Mouse (Mus musculus) adrenal gland, postnatal 25 days (tissue): Measurements from ENCODE around the gene Susd3. TPM values are rescaled to one million over a fixed set of nuclear protein-coding genes. Genes with fewer than 3 reads are reported as not detected.

Experiments used
- DNase-seq: peaks from one replicate; pipeline ENCODE4 v3.0.0; 2021; ENCODE audit warnings: mixed read lengths
- total RNA-seq: library from RNA; stranded (reverse); gene quantifications from 2 replicates; pipeline ENCODE4 v1.2.3, GENCODE M21; 2021

Gene Susd3
- total RNA-seq, 1 experiment from 2014 or later, result 0.43 TPM

DNA sequence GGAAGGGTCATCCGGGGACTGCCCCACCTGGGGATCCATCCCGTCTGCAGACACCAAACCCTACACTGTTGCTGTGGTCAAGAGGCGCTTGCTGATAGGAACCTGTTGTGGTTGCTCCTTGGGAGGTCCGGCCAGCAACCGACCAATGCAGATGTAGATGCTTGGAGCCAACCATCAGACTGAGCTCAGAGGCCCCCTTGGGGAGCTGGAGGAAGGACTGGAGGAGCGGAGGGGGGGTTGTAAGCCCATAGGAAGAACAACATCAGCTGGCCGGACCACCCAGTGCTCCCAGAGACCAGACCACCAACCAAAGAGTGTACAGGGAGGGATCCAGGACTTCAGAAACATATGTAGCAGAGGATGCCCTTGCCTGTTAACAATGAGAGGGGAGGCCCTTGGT lies 39.2 kb downstream of the Susd3 start:
- no peak for DNase-seq

DNA sequence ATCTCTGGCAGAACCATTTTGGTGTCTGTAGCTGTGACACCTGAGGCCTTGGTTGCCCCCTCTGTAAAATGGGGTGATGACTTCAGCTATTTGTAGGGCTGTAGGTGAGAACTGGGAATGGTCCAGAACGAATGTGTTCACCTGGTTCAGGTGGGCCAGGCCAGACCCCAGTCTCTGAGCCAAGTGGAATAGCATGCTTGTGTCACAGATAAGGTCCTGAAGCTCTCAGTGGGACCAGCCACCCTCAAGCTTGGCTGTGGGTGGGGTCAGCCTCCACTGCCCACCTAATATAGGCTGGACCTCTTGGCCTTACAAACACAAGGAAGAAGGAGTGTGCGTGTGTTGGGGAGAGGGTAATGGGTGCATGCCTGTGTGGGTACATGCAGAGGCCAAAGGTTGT lies 42.2 kb downstream of the Susd3 start:
- DNase-seq, result no peak

DNA sequence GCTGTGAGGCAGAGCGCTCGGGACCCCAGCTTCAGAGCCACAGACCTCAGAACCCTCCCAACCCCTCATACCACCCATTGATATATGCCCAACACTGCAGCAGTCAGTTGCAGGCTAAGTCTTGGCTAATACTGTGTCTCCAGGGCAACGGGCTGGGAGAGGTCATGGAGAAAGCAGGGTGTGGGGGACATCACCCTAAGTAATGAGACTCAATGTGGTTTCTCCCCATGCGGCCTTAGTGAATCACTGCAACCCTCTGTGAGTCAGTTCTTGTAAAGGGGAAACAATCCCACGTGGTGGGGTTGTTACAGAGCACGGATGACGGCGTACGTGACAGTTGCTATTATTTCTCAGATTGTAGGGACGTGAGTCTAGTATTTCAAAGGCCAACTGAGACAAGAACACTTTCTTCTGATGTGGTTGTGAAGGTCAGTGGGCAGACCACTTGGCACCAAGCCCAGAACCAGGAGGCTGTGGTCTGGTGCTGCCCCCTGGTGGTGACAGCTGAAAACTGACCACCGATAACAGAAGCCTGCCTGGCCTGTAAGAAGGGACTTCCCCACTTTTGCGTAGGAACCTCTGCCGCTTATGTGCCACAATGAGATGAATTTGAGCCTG lies 43.0 kb downstream of the Susd3 start:
- peak; percentile 92 for DNase-seq

DNA sequence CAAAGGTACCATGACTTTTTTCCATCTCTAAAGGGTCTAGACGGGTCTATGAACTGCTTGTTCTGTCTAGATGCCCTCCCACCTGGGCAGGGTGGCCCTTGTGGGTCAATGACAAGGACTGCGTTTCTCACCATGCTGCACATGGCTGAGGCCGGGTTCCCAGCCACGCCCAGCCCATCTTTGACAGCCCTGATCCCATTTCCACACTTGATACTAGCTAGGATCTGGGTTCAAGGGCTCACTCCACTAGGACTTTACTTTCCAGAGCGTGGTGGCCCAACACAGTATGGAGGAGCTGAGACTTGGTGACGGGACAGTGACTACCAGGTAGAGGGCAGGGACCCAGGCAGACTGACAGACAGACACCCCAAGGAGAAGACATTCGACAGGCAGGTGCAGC lies 46.0 kb downstream of the Susd3 start:
- no peak for DNase-seq

DNA sequence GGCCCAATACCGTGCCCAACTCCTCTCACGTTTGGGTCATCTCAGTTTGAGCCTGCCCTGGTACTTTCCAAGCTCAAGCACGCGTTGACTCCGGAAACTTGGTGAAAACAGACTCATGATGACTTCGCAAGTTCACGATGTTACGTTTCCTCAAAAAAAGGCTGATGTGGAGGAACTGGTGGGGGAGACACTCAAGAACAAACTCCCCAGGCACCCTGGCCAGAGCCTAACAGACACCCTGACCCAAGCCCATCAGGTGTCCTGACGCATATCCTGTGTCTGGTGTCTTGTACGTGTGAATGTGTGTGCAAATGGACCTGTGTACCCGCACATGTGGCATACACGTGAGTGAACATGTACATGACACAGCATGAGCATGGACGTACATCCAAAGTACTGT lies 47.8 kb downstream of the Susd3 start:
- DNase-seq, result no peak

DNA sequence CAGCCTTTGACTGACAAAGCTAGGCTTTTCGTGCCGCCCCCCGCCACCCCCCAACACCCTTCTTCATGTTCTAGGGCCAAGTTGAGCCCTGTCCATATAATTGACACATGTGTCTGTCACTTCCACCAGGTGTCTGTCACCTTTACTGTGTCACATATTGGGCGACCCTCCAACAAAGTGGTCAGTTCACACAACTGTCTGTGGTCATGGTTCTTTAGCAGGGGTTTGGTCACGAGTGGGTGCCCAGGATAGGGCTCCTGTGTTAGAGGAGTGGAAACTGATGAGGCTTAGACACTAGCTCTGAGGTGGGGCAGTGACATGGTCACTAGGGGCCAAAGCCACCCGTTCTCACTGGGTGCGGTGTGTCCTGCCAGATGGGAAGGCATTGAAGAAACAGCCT lies 48.6 kb downstream of the Susd3 start:
- no peak for DNase-seq

DNA sequence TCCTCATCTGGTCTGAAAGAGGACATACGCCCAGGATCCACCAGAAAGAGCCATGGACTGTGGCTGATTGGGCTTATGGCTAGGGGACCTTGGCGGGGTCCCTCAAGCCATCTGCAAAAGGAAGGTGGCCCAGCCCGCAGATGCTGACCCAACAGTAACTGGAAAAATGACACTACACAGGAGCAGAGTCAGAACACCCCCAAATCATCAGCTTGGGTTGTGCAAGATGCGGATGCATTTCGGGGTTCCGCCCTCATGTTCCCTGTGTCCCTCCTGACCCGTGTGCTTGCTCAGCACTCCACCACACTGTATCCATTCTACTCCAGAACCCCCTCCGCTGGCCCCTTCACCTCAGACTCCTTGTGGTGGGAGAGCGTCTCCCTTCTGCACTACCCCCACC lies 49.8 kb downstream of the Susd3 start:
- no peak for DNase-seq

GRCm38 (mm10) chr13:49196766-49197165 lies 51.7 kb downstream of the Susd3 start:
- no peak for DNase-seq

DNA sequence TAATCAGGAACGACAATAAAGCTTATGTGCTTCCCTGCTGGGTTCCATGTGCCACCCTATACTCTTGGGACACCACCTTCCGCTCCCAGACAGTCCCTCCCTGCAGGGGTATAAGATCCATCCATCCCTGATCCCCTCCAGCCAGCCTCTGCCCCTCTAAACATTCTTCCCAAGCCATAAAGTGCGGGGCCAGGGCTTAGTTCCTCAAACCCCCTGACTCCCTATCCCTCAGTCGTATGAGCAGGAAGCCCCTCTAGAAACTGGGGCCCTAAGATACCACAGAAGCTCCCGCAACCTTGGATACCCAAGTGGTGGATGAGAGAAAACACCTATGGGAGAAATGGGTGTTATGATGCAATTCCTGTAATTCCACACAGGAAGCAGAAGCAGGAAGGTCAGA lies 52.3 kb downstream of the Susd3 start:
- no peak for DNase-seq

- DNase-seq, result no peak
Measured at GRCm38 (mm10) chr13:49195651-49196050, 52.9 kb downstream of the Susd3 start.

DNA sequence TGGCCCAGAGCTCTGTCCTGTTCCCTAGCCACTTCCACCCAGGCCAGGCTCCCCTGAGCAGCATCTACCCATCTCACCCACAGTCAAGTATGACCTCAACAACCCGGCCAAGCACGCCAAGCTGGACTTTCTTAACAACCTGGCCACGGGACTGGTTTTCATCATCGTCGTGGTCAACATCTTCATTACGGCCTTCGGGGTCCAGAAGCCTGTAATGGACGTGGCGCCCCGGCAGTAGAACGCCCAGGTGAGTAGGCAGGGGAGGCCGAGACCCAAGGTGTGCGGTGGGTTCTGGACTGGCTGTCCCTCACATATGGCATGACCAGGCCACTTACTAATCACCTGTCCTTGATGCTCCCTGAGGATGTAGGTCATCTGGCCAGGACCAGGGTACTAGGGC lies 53.7 kb downstream of the Susd3 start:
- DNase-seq, result no peak

DNA sequence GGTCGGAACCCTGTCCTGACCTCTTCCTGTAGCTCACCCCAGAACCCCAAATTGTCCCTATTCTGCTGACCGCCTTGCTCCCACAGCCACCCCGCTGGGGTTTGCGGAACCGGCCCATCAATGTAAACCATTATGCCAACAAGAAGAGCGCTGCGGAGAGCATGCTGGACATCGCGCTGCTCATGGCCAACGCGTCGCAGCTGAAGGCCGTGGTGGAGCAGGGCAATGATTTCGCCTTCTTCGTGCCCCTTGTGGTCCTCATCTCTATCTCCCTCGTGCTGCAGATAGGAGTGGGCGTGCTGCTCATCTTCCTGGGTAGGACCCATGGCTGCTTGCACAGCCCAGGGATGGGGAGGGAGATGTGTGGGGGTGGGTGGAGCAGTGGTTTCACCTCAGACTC lies 54.9 kb downstream of the Susd3 start:
- DNase-seq, result no peak

DNA sequence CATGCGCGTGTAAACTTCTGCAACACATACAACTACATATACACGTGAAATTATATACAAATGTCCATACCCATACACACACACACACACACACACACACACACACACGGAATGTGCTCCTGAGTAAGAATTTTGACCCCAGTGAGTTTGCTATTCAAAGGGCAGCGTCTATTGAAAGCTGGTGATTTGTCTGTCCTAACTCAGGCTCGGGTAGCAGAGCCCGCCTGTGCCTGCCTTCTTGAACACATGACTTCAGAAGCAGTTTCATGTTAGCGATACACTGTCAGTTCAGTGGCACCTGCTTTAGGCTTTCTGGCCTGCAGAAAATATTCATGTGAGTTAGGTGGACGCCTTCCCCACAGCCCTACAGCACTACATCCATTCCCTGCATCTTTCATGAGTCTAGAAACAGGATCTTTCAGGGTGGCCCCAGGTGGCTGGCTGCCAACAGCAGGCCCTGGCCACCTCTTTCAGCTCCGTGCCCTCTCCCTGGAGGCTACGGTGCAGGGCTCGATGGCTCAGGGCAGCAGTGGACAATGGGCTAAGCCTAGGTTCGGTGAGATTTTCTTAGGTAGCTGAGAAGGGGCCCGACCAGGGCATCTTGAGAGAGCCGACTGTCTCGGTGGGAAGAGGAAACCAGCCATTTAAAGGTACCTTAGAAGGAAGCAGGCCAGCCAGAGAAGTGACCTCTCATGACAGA lies 56.2 kb downstream of the Susd3 start:
- no peak for DNase-seq

- no peak for DNase-seq
Measured at GRCm38 (mm10) chr13:49191673-49192035, 56.9 kb downstream of the Susd3 start.

GRCm38 (mm10) chr13:49190876-49191672 lies 57.4 kb downstream of the Susd3 start:
- no peak for DNase-seq

GRCm38 (mm10) chr13:49189970-49190870 lies 58.3 kb downstream of the Susd3 start:
- peak; percentile 43 for DNase-seq

DNA sequence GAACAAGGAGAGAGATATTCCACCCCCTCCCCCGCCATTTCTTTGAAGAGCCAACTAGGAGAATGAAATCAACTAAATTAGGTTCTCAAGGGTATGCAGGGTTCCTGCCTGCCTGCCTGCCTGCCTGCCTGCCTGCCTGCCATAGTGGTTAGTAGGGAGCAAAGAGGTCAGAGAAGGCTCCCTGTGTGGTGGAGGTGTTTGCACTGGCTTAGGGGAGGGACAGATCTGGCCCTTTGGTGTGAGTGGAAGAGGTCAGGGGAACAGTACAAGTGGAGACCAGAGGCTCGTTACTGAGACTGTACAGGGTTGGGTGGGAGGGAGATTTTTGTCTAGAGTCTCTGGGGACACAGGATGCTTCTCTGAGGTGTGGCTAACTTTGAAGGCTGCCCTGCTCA lies 59.5 kb downstream of the Susd3 start:
- DNase-seq, result no peak

GRCm38 (mm10) chr13:49188219-49188965 lies 60.1 kb downstream of the Susd3 start:
- no peak for DNase-seq

GRCm38 (mm10) chr13:49187288-49188218 lies 61.0 kb downstream of the Susd3 start, which contains the start of gene Ninj1:
Gene Ninj1, plus strand, starts transcription at chr13:49187485.
- peak; percentile 91 for DNase-seq

- no peak for DNase-seq
Measured at GRCm38 (mm10) chr13:49186798-49187287, 61.7 kb downstream of the Susd3 start.
